Mouse (Mus musculus) liver, adult 2 months (tissue): ENCODE results near the gene Gpd1. TPM values are rescaled to one million over a fixed set of nuclear protein-coding genes. Genes with fewer than 3 reads are reported as not detected.
A peak's percentile ranks its signal among the peaks of the same experiment; 100 is the strongest.

Source experiments
- DNase-seq: peaks from one replicate; pipeline ENCODE4 v3.0.0-alpha.2; 2011; ENCODE audit warnings: low read depth, low spot score; ENCODE audit errors: extremely low read depth
- H3K27ac ChIP-seq: fragments of 200-500 bp; replicated peaks from 2 replicates; pipeline ENCODE4 v1.5.1; 2012; ENCODE audit warnings: low read depth, mild to moderate bottlenecking, control low read depth, inconsistent platforms, low read length; ENCODE audit not compliant: insufficient read depth
- H3K27me3 ChIP-seq: fragments of 200-500 bp; 2 replicates; pipeline ENCODE4 v1.6.1; 2012; ENCODE audit warnings: mild to moderate bottlenecking, moderate library complexity, low read length, inconsistent platforms; ENCODE audit not compliant: control insufficient read depth, insufficient read depth
- H3K36me3 ChIP-seq: fragments of 200-500 bp; 2 replicates; pipeline ENCODE4 v1.6.1; 2012; ENCODE audit warnings: low read length, inconsistent platforms; ENCODE audit not compliant: control insufficient read depth, insufficient read depth
- H3K4me1 ChIP-seq: fragments of 200-500 bp; 2 replicates; pipeline ENCODE4 v1.6.1; 2011; ENCODE audit warnings: low read length; ENCODE audit not compliant: control insufficient read depth, insufficient read depth
- H3K4me3 ChIP-seq: fragments of 200-500 bp; 2 replicates; pipeline ENCODE4 v1.5.1; 2011; ENCODE audit warnings: low read depth, mild to moderate bottlenecking, control low read depth, low read length, moderate library complexity; ENCODE audit not compliant: insufficient read depth
- H3K79me2 ChIP-seq: fragments of 200-500 bp; 2 replicates; pipeline ENCODE4 v1.6.1; 2012; ENCODE audit warnings: inconsistent platforms, mild to moderate bottlenecking, low read length, moderate library complexity; ENCODE audit not compliant: control insufficient read depth, insufficient read depth
- H3K9ac ChIP-seq: fragments of 200-500 bp; 2 replicates; pipeline ENCODE4 v1.6.1; 2012; ENCODE audit warnings: low read depth, mild to moderate bottlenecking, control low read depth, inconsistent platforms, low read length
- CTCF ChIP-seq: fragments of 200-500 bp; IDR thresholded peaks from 2 replicates; pipeline ENCODE4 v1.5.1; 2011; ENCODE audit warnings: low read depth, low read length, control low read depth
- POLR2A ChIP-seq: fragments of 200-500 bp; IDR thresholded peaks from 2 replicates; pipeline ENCODE4 v1.6.1; 2011; ENCODE audit warnings: low read length, control low read depth; ENCODE audit not compliant: insufficient read depth; ENCODE audit errors: extremely low read depth
- WGBS: fragments of 180-500 bp; shearing (Covaris S2); methylation state at CpG from one replicate; pipeline ENCODE4 v1.1.7; 2018; 5-methylcytosine and 5-hydroxymethylcytosine counted together
- polyA plus RNA-seq: library from polyadenylated mRNA; depleted of rRNA; stranded (reverse); fragments of >200 nt; gene quantifications from 2 replicates; pipeline ENCODE4 v1.2.3, GENCODE M21; 2012; rRNA removed
- total RNA-seq: library from RNA; depleted of rRNA; stranded (reverse); fragments of >200 nt; gene quantifications from 2 replicates; pipeline ENCODE4 v1.2.3, GENCODE M21; 2014; rRNA removed

Gpd1 gene
- 147 and 151 TPM in 2 replicates for total RNA-seq
- 233 and 311 TPM in 2 replicates for polyA plus RNA-seq

DNA sequence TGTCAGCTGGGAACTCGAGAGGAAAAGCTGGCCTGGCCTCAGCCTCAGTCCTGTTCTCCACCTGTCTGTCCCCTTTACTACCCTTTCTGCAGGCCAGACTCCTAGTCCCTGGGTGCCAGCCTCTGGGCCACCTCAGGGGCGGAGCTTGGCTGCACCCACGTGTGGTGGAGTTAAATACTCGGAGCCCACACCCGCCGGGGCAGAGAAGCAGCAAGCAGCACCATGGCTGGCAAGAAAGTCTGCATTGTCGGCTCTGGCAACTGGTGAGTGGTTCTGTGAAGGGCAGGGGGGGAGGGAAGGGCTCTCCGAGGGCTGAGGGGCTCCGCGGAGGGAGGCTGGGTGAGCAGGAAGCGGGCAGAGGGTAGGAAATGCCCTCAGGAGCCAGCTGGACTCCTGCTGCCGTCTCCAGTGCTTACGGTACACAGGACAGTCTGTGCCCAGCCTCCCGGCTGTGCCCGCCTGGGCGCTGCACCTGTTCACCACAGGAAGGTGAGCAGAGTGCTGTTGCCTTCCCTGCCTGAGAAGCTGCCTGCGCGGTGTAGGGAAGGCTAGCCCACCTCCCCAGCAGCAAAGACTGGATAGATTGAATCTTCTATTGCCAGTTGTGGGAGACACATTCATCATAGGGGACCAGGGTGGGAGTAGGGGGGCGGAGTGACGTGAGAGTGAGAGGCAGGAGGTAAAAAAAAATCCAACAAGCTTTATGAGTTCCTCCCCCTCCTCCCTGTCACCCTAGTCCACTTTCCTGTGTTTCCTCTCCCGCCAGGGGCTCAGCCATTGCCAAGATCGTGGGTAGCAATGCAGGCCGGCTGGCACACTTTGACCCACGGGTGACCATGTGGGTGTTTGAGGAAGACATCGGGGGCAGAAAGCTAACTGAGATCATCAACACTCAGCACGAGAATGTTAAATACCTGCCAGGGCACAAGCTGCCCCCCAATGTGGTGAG lies at the start of gene Gpd1:
Gene Gpd1, plus strand, starts transcription at position 130 of the 949 bp plus-strand sequence.
- Histone ChIP-seq H3K9ac (peak within 1 kb of the TSS; percentile 82), H3K4me3 (peak within 1 kb of the TSS; percentile 87), H3K27ac (peak within 1 kb of the TSS; percentile 88), H3K27me3 (no peaks in the 10 kb centered on the region), H3K4me1 (peaks cover 46% of the 10 kb centered on the region), H3K36me3 (no peaks in the 10 kb centered on the region; the same call in 1 of the 2 replicates), H3K79me2 (peaks cover 3% of the 10 kb centered on the region; the same call in 1 of the 2 replicates)
- TF ChIP-seq CTCF (no peak), POLR2A (peak; percentile 90)
- WGBS: 14% methylated on average over 26 of the region's 26 CpGs
- peak; percentile 89 for DNase-seq

DNA sequence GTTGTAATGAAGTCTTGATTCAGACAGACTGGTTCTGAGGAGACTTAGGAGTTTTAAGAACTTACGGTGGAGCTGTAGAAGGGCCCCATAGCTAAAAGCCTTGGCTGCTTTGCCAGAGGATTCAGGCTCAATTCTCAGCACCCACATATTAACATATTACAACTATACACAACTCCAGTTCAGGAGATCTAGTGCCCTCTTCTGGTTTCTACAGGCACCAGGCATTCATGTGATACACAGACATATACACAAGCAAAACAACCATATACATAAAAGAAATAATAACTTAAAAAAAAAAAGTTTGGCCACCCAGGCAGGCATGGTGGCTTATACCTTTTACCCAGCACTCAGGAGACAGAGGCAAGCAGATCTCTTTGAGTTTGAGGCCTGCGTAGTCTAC lies 49.8 kb upstream of the Gpd1 start:
- H3K27ac ChIP-seq: no peak overlapping the region
- H3K79me2 ChIP-seq: no peaks in the 10 kb centered on the region
- H3K4me3 ChIP-seq: no peak overlapping the region
- WGBS: 98% methylated on average over 2 of the region's 2 CpGs
- H3K27me3 ChIP-seq: peaks cover 19% of the 10 kb centered on the region
- no peak overlapping the region for H3K9ac ChIP-seq
- TF ChIP-seq POLR2A: no peak
- no peak for TF ChIP-seq CTCF
- H3K36me3 ChIP-seq: no peaks in the 10 kb centered on the region
- DNase-seq: no peak
- no peaks in the 10 kb centered on the region for H3K4me1 ChIP-seq

DNA sequence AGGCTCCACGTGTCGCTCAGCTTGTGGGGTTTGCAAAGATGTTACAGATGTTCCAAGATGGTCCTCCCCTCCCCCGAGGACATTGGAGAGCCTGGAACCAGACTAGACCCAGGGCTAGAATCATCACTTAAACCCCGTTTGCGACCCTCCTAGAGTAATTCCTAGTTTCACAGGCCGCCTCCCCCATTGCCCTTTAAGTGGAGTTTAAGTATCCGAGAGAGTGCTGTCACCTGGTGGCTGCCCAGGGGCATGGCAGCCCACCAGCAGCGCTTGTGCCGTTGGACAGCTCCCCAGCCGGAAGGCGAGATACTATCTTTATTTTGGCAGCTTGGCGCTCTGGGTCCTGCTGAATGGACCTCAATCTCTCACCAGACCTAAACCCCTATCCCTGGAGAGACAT lies 48.4 kb upstream of the Gpd1 start:
- Histone ChIP-seq H3K27me3 (peaks cover 19% of the 10 kb centered on the region), H3K4me3 (no peak overlapping the region), H3K9ac (no peak overlapping the region), H3K36me3 (no peaks in the 10 kb centered on the region), H3K79me2 (no peaks in the 10 kb centered on the region), H3K4me1 (no peaks in the 10 kb centered on the region), H3K27ac (no peak overlapping the region)
- DNase-seq: peak; percentile 31
- TF ChIP-seq POLR2A (no peak), CTCF (peak; percentile 97)
- WGBS: 7% methylated on average over 12 of the region's 12 CpGs

DNA sequence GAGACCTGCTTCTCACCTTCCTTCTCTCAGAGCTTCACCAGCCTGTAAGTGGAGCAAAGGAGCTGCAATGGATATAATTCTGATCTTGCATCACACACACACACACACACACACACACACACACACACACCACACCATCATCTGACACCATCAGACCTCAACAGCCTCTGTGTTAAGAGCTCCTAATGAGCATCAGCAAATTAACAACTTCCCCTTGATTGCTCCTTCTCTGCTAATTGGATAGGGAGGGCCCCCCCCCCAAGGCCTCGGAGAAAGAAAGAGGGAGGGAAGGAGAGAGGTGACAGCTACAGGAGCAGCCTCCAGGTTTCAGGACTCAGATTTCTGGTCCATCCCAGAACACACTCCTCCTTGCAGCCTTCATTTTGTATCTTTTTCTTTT lies 47.9 kb upstream of the Gpd1 start:
- Histone ChIP-seq H3K36me3 (no peaks in the 10 kb centered on the region), H3K27ac (no peak overlapping the region), H3K4me1 (no peaks in the 10 kb centered on the region), H3K9ac (no peak overlapping the region), H3K27me3 (peaks cover 17% of the 10 kb centered on the region), H3K4me3 (no peak overlapping the region), H3K79me2 (no peaks in the 10 kb centered on the region)
- 0% methylated on average over 1 of the region's 1 CpGs for WGBS
- no peak for DNase-seq
- TF ChIP-seq POLR2A: no peak
- no peak for TF ChIP-seq CTCF

DNA sequence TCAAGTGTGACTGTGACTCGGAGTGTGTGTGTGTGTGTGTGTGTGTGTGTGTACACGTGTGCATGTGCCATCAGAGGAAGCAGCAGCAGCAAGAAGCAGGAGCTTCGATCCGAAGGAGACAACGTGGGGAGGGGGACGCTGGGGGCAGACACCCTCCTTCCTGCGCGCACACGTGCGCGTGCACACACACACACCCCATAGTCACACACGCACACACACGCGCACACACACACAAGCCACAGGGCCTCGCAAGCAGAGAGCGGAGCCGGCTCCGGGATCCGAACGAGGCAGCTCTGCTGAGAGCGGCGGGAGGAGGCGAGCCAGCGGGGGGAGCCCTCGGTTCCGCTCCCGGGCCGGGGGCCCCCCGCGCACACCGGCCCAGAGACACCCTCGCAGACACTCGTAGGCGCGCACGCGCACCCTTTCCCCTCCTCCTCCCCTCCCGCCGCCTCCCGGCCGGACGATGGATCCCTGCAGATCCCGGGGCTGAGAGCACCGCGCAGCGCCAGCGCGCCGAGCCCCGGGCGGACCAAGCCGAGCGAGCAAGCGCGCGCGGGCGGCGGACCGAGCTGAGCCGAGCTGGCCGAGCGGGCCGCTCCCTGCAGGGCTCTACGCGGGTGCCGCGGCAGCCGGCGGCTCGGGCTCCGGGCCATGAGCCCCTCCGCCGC lies 47.0 kb upstream of the Gpd1 start, which contains the start of gene Asic1:
Gene Asic1, plus strand, starts transcription at position 215 of the 668 bp plus-strand sequence.
- H3K79me2 ChIP-seq: no peaks in the 10 kb centered on the region
- H3K4me3 ChIP-seq: peak within 1 kb of the TSS; percentile 25; the same call in 1 of the 2 replicates
- no peak for TF ChIP-seq CTCF
- TF ChIP-seq POLR2A: no peak
- DNase-seq: no peak
- no peak within 1 kb of the TSS for H3K9ac ChIP-seq
- no peaks in the 10 kb centered on the region for H3K4me1 ChIP-seq
- whole genome bisulfite sequencing: 2% methylated on average over 65 of the region's 74 CpGs
- H3K27ac ChIP-seq: no peak within 1 kb of the TSS
- peaks cover 17% of the 10 kb centered on the region for H3K27me3 ChIP-seq
- no peaks in the 10 kb centered on the region for H3K36me3 ChIP-seq
